Mouse (Mus musculus) heart, embryonic 10.5 days (tissue): Measurements from ENCODE around the gene Mip. TPM values are rescaled to one million over a fixed set of nuclear protein-coding genes. Genes with fewer than 3 reads are reported as not detected.

Experiments used
- DNase-seq: peaks from one replicate; pipeline ENCODE4 v3.0.0-alpha.2; 2017; ENCODE audit warnings: low spot score
- H3K27ac ChIP-seq: fragments of 300-500 bp; sonication (generic); 2 replicates; pipeline ENCODE4 v1.5.1; 2016; ENCODE audit warnings: mild to moderate bottlenecking
- H3K27me3 ChIP-seq: fragments of 300-500 bp; sonication (generic); 2 replicates; pipeline ENCODE4 v1.6.1; 2016; ENCODE audit warnings: mild to moderate bottlenecking; ENCODE audit not compliant: poor library complexity, insufficient read depth, severe bottlenecking
- H3K36me3 ChIP-seq: fragments of 300-500 bp; sonication (generic); 2 replicates; pipeline ENCODE4 v1.6.1; 2016; ENCODE audit warnings: mild to moderate bottlenecking, moderate library complexity
- H3K4me1 ChIP-seq: fragments of 300-500 bp; sonication (generic); 2 replicates; pipeline ENCODE4 v1.6.1; 2016; ENCODE audit warnings: mild to moderate bottlenecking
- H3K4me3 ChIP-seq: fragments of 300-500 bp; sonication (generic); 2 replicates; pipeline ENCODE4 v1.5.1; 2016; ENCODE audit warnings: mild to moderate bottlenecking, moderate library complexity
- H3K9me3 ChIP-seq: fragments of 300-500 bp; sonication (generic); 2 replicates; pipeline ENCODE4 v1.6.1; 2016; ENCODE audit warnings: mild to moderate bottlenecking, moderate library complexity
- WGBS: fragments of 180-500 bp; shearing (Covaris S2); methylation state at CpG from one replicate; pipeline ENCODE4 v1.1.7; 2016; 5-methylcytosine and 5-hydroxymethylcytosine counted together
- polyA plus RNA-seq: library from polyadenylated mRNA; unstranded; fragments of >200 nt; fragmentation: Nextera tagmentation; extraction: Ambion mirVana; gene quantifications from 2 replicates; pipeline ENCODE4 v1.2.1, GENCODE M21; 2016

The Mip gene
- polyA plus RNA-seq, 1 experiment from 2014 or later: not detected

GRCm38 (mm10) chr10:128214981-128215380 lies 10.7 kb upstream of the Mip start:
- WGBS: 87% methylated on average over 5 of the region's 5 CpGs
- Histone ChIP-seq H3K27me3 (peaks cover 17% of the 10 kb centered on the region), H3K27ac (no peak overlapping the region), H3K9me3 (no peaks in the 10 kb centered on the region), H3K4me1 (peaks cover 16% of the 10 kb centered on the region), H3K36me3 (no peaks in the 10 kb centered on the region), H3K4me3 (no peak overlapping the region)
- no peak for DNase-seq

DNA sequence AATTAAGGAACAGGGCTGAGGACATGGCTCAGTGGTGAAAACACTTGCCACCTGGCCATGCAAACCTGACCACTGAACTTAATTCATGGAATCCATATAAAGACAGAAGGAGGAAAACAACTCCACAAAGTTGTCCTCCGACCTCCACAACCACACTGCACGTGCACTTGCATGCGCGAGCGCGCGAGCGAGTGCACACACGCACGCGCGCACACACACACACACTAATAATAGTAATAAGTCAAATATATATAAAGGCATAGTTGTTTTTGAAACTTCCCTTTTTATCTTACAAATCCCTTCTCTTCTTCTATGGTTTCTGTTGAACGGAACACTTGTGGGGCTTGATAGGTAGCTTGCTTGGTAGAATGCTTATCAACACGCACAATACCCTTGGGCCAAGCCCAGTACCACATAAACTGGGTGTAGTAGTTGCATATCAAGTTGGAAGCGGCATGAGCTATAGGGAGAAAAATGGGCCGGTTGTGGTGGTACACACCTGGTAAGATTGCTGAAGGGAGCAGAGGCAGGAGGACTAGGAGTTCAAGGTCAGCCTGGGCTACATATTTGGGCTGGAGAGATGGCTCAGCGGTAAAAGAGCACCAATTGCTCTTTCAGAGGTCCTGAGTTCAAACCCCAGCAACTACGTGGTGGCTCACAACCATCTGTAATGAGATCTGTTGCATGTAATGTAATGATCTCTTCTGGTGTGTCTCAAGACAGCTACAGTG lies 7.1 kb upstream of the Mip start:
- no peaks in the 10 kb centered on the region for H3K36me3 ChIP-seq
- 93% methylated on average over 18 of the region's 18 CpGs for WGBS

GRCm38 (mm10) chr10:128221533-128222286 lies 3.9 kb upstream of the Mip start:
- Histone ChIP-seq H3K9me3 (no peaks in the 10 kb centered on the region), H3K4me3 (no peak overlapping the region), H3K4me1 (peaks cover 20% of the 10 kb centered on the region), H3K36me3 (no peaks in the 10 kb centered on the region), H3K27ac (no peak overlapping the region), H3K27me3 (no peaks in the 10 kb centered on the region)
- no peak for DNase-seq
- 57% methylated on average over 16 of the region's 16 CpGs for WGBS

More for the DNA sequence above, 7.1 kb upstream of the Mip start:
- H3K4me3 ChIP-seq: no peak overlapping the region
- no peak for DNase-seq
- H3K27ac ChIP-seq: no peak overlapping the region
- peaks cover 14% of the 10 kb centered on the region for H3K27me3 ChIP-seq
- no peaks in the 10 kb centered on the region for H3K9me3 ChIP-seq
- peaks cover 3% of the 10 kb centered on the region; the same call in 1 of the 2 replicates for H3K4me1 ChIP-seq

- H3K27ac ChIP-seq: no peak overlapping the region
- 0 out of 2 replicates have a peak overlapping the region, but pooled peaks have one; percentile 8 for H3K4me3 ChIP-seq
- no peaks in the 10 kb centered on the region for H3K9me3 ChIP-seq
- H3K27me3 ChIP-seq: no peaks in the 10 kb centered on the region
- DNase-seq: no peak
- WGBS: 51% methylated on average over 5 of the region's 5 CpGs
- H3K36me3 ChIP-seq: no peaks in the 10 kb centered on the region
- H3K4me1 ChIP-seq: peaks cover 20% of the 10 kb centered on the region
Observed at GRCm38 (mm10) chr10:128225064-128225463, 574 bp upstream of the Mip start.

- H3K9me3 ChIP-seq: no peaks in the 10 kb centered on the region
- 84% methylated on average over 9 of the region's 9 CpGs for WGBS
- no peaks in the 10 kb centered on the region for H3K36me3 ChIP-seq
- H3K4me1 ChIP-seq: peaks cover 26% of the 10 kb centered on the region
- DNase-seq: no peak
- H3K27ac ChIP-seq: no peak overlapping the region
- no peaks in the 10 kb centered on the region for H3K27me3 ChIP-seq
- no peak overlapping the region for H3K4me3 ChIP-seq
Observed at GRCm38 (mm10) chr10:128227592-128227991, 2.0 kb downstream of the Mip start.

GRCm38 (mm10) chr10:128228009-128228408 lies 2.4 kb downstream of the Mip start:
- Histone ChIP-seq H3K27ac (no peak overlapping the region), H3K27me3 (no peaks in the 10 kb centered on the region), H3K9me3 (no peaks in the 10 kb centered on the region), H3K4me1 (peaks cover 30% of the 10 kb centered on the region), H3K4me3 (no peak overlapping the region), H3K36me3 (no peaks in the 10 kb centered on the region)
- no peak for DNase-seq
- WGBS: 87% methylated on average over 8 of the region's 8 CpGs

- no peak for DNase-seq
- H3K4me1 ChIP-seq: peaks cover 19% of the 10 kb centered on the region
- WGBS: 84% methylated on average over 12 of the region's 12 CpGs
- H3K9me3 ChIP-seq: no peaks in the 10 kb centered on the region
- H3K4me3 ChIP-seq: no peak overlapping the region
- H3K36me3 ChIP-seq: 0 out of 2 replicates have a peak, but pooled peaks cover 8% of the 10 kb centered on the region
- H3K27ac ChIP-seq: peak overlapping the region; percentile 98
- H3K27me3 ChIP-seq: no peaks in the 10 kb centered on the region
Observed at GRCm38 (mm10) chr10:128230582-128230981, 4.9 kb downstream of the Mip start.

GRCm38 (mm10) chr10:128231146-128231545 lies 5.5 kb downstream of the Mip start:
- Histone ChIP-seq H3K27ac (peak overlapping the region; percentile 98), H3K9me3 (no peaks in the 10 kb centered on the region), H3K4me1 (peaks cover 14% of the 10 kb centered on the region), H3K4me3 (peak overlapping the region; percentile 91), H3K27me3 (no peaks in the 10 kb centered on the region), H3K36me3 (0 out of 2 replicates have a peak, but pooled peaks cover 8% of the 10 kb centered on the region)
- no peak for DNase-seq
- WGBS: 24% methylated on average over 5 of the region's 5 CpGs

DNA sequence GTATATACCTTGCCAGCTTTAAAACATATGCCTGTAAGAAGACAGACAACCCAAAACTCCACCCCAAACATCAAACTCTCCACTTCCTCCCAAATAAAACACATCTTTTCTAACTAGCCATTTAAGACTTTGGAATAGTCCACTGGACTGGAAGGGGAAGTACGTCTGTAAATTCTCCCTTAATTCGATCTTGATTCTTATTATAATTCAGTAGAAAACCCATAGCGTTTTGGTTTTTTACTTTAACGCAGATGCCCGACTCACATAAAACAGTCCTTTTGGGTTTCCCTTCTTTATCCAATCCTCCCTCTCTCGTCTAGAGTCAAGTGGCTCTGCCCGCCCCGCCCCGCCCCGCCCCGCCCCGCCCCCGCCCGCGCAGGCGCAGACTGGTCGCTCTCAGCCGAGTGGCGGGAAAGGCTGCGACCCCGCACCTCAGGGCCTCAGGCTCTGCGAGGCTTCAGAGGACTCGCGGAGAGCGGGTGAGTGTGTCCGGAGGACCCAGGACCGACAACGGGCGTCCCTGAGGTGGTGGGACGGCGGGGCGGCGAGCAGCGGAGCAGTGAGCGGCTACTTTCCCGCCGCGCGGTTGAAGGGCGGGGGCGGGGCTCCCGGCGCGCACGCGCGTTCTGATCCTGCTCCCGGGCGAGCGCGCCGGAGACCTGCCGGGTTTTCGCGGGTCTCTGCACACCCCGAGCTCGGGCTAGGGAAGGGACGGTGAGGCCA lies 6.2 kb downstream of the Mip start, which contains the start of gene Timeless:
Timeless (plus strand) TSS at position 369 of the 723 bp plus-strand sequence.
- Histone ChIP-seq H3K36me3 (0 out of 2 replicates have a peak, but pooled peaks cover 8% of the 10 kb centered on the region), H3K27ac (peak within 1 kb of the TSS; percentile 98), H3K9me3 (no peaks in the 10 kb centered on the region), H3K4me3 (peak within 1 kb of the TSS; percentile 91), H3K4me1 (peaks cover 13% of the 10 kb centered on the region), H3K27me3 (no peaks in the 10 kb centered on the region)
- peak; percentile 91 for DNase-seq
- under 1% methylated on average over 58 of the region's 58 CpGs for WGBS

GRCm38 (mm10) chr10:128232420-128232985 lies 6.9 kb downstream of the Mip start:
- Histone ChIP-seq H3K27ac (peak overlapping the region; percentile 98), H3K27me3 (no peaks in the 10 kb centered on the region), H3K36me3 (0 out of 2 replicates have a peak, but pooled peaks cover 8% of the 10 kb centered on the region), H3K4me3 (peak overlapping the region; percentile 91), H3K4me1 (peaks cover 13% of the 10 kb centered on the region), H3K9me3 (no peaks in the 10 kb centered on the region)
- DNase-seq: peak; percentile 82
- WGBS: under 1% methylated on average over 14 of the region's 14 CpGs

DNA sequence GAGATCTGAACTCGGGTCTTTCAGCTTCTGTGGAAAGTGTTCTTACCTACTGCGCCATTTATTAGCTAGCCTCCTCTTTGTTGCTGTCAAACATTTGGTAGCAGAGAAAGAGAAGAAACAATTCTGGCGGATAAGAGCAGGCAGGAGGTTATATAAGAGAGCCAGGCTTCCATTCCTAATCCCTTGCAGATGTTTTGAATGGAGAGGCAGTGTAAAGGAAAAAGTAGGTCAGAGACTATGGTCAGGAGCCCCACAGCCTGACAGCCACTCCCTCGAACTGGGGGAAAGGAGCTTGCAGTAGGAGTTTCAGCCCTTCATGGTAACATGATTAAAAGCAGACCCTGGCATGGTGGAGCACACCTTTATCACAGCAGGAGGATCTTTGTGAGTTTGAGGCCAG lies 10.7 kb downstream of the Mip start:
- 72% methylated on average over 4 of the region's 4 CpGs for WGBS
- Histone ChIP-seq H3K4me1 (peaks cover 11% of the 10 kb centered on the region; the same call in 1 of the 2 replicates), H3K27me3 (no peaks in the 10 kb centered on the region), H3K36me3 (peaks cover 32% of the 10 kb centered on the region), H3K4me3 (no peak overlapping the region), H3K9me3 (no peaks in the 10 kb centered on the region), H3K27ac (no peak overlapping the region)
- DNase-seq: no peak

GRCm38 (mm10) chr10:128237807-128238480 lies 12.3 kb downstream of the Mip start:
- WGBS: 87% methylated on average over 15 of the region's 15 CpGs
- Histone ChIP-seq H3K4me1 (peaks cover 8% of the 10 kb centered on the region; the same call in 1 of the 2 replicates), H3K27ac (no peak overlapping the region), H3K36me3 (peaks cover 48% of the 10 kb centered on the region), H3K27me3 (no peaks in the 10 kb centered on the region), H3K4me3 (no peak overlapping the region), H3K9me3 (no peaks in the 10 kb centered on the region)
- no peak for DNase-seq
